ENCODE assay signal across 7 mouse cellular contexts in the genomic region with DNA sequence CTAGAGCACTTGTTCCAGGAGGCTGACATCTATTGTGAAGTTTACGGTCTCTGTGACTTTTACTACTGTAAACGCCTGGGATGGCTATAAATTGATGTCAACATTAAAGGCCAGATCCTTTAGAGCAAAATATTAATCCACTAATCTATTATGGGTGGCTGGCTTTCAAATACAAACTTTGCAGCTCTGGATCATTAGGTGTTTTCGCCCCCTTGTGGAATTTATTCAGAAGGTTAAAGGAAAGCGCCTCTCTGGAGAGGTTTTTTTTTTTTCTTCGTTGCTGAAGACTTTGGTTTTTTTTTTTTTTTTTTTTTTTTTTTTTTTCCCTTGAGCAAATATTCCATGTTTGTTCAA. TPM values are rescaled to one million over a fixed set of nuclear protein-coding genes. Genes with fewer than 3 reads are reported as not detected.
A peak's percentile ranks its signal among the peaks of the same experiment; 100 is the strongest.
DNase-seq lines count a peak whose midpoint lies in the region; ATAC-seq lines count a peak whose summit lies in the region.

No protein-coding gene starts in this region.

- WGBS in hindbrain, embryonic 12.5 days: 13% methylated on average over 5 of the region's 5 CpGs
- WGBS in liver, embryonic 16.5 days (ENCODE audit: insufficient replicate concordance): 5% methylated on average over 5 of the region's 5 CpGs

- no peak overlapping the region for H3K9ac ChIP-seq in hindbrain, embryonic 12.5 days
- no peak overlapping the region for H3K9ac ChIP-seq in liver, embryonic 16.5 days (ENCODE audit: low read depth, low read length)

- H3K4me1 ChIP-seq in hindbrain, embryonic 12.5 days: peaks cover 29% of the 10 kb centered on the region
- H3K4me1 ChIP-seq in liver, embryonic 16.5 days (ENCODE audit: control insufficient read depth, low read depth, low read length): peaks cover 17% of the 10 kb centered on the region

- peak; percentile 20 for ATAC-seq in common myeloid progenitor, adult 5-6 weeks (replicated peaks; ENCODE audit: low read depth, poor library complexity, severe bottlenecking)
- no peak for ATAC-seq in hindbrain, embryonic 12.5 days (ENCODE audit: low FRiP score)
- no peak for ATAC-seq in liver, embryonic 16.5 days (ENCODE audit: low read depth)

- H3K4me2 ChIP-seq in hindbrain, embryonic 12.5 days (replicated peaks): peak overlapping the region; percentile 70
- peak overlapping the region; percentile 54 for H3K4me2 ChIP-seq in liver, embryonic 16.5 days (ENCODE audit: low read depth, low read length)

- DNase-seq in ovary, postnatal 14 days (ENCODE audit: low spot score): peak; percentile 17
- DNase-seq in ovary, postnatal 10 days (ENCODE audit: low spot score): no peak
- DNase-seq in retina, postnatal 1 day: peak; percentile 81
- DNase-seq in layer of hippocampus, adult 11-12 months (ENCODE audit: low spot score): no peak

- H3K9me3 ChIP-seq in hindbrain, embryonic 12.5 days (replicated peaks): no peaks in the 10 kb centered on the region
- no peaks in the 10 kb centered on the region for H3K9me3 ChIP-seq in liver, embryonic 16.5 days (replicated peaks; ENCODE audit: control insufficient read depth, low read length)

- H3K27me3 ChIP-seq in hindbrain, embryonic 12.5 days: no peaks in the 10 kb centered on the region
- H3K27me3 ChIP-seq in liver, embryonic 16.5 days (ENCODE audit: control insufficient read depth, insufficient read depth, low read depth, low read length): no peaks in the 10 kb centered on the region

- H3K4me3 ChIP-seq in hindbrain, embryonic 12.5 days: 0 out of 2 replicates have a peak overlapping the region, but pooled peaks have one; percentile 9
- H3K4me3 ChIP-seq in liver, embryonic 16.5 days (ENCODE audit: low read depth, low read length): peak overlapping the region; percentile 7; the same call in 1 of the 2 replicates

- H3K27ac ChIP-seq in hindbrain, embryonic 12.5 days: peak overlapping the region; percentile 75
- H3K27ac ChIP-seq in liver, embryonic 16.5 days (ENCODE audit: low read length): peak overlapping the region; percentile 80

- H3K36me3 ChIP-seq in hindbrain, embryonic 12.5 days: no peaks in the 10 kb centered on the region
- no peaks in the 10 kb centered on the region for H3K36me3 ChIP-seq in liver, embryonic 16.5 days (ENCODE audit: control insufficient read depth, insufficient read depth)

RNA-seq across cellular contexts. Expression of a gene that starts 4.9 kb away (rescaled TPM):
- total RNA-seq in common myeloid progenitor, adult 5-6 weeks (2017): 27.8 and 44.6 TPM in 2 replicates
- 110 and 129 TPM in 2 replicates for polyA plus RNA-seq in hindbrain, embryonic 12.5 days (2016; fragmentation: Nextera tagmentation; extraction: Ambion mirVana)
- polyA plus RNA-seq in liver, embryonic 16.5 days (2015; fragmentation: Nextera tagmentation; extraction: Ambion mirVana): 14.5 and 19.4 TPM in 2 replicates

Comparison
In these comparisons a context has a peak if more than half of its experiments do, and no peak if none do; other contexts are left out.
1. DNase-seq: peak in ovary, postnatal 14 days (single experiment) and retina, postnatal 1 day (single experiment); none in ovary, postnatal 10 days (single experiment) and layer of hippocampus, adult 11-12 months (single experiment).